ENCODE assay signal across 11 mouse cellular contexts in genomic region chr4:106161592-106161991, GRCm38 (mm10).
A peak's percentile ranks its signal among the peaks of the same experiment; 100 is the strongest.
DNase-seq lines count a peak whose midpoint lies in the region; TF ChIP-seq lines count a peak whose summit lies in the region.
"Had no signal": no experiment of that assay in that cellular context is flagged by ENCODE, and none has a peak within 500 bp of the region (broad histone marks: within the 10 kb centered on the region; RNA-seq: fewer than 3 reads in every experiment).

No protein-coding gene starts in this region.

- no peak for TF ChIP-seq POLR2A in kidney, adult 2 months (IDR thresholded peaks at IDR 0.05; ENCODE audit: low read depth, low read length)
- TF ChIP-seq POLR2A in thymus, adult 2 months (IDR thresholded peaks at IDR 0.05; ENCODE audit: control insufficient read depth, extremely low read depth, insufficient read depth, low read length, poor library complexity): no peak

- H3K27me3 ChIP-seq in kidney, adult 2 months (replicated peaks; ENCODE audit: control insufficient read depth, insufficient read depth, low read length): no peaks in the 10 kb centered on the region
- no peaks in the 10 kb centered on the region for H3K27me3 ChIP-seq in thymus, adult 2 months (ENCODE audit: control insufficient read depth, insufficient read depth, low read length)
- H3K27me3 ChIP-seq in splenic B cell, adult 2 months (ENCODE audit: control insufficient read depth, insufficient read depth, low read length, poor library complexity, severe bottlenecking): no peaks in the 10 kb centered on the region

- peak; percentile 56 for TF ChIP-seq CTCF in kidney, adult 2 months (conservative IDR thresholded peaks at IDR 0.05; ENCODE audit: insufficient read depth, insufficient read length, low read depth, low read length)
- TF ChIP-seq CTCF in thymus, adult 2 months (IDR thresholded peaks at IDR 0.05; ENCODE audit: borderline replicate concordance, control insufficient read depth, extremely low read depth, insufficient read depth, low read length, poor library complexity): no peak

- H3K4me3 ChIP-seq in kidney, adult 2 months (ENCODE audit: insufficient read depth, low read depth, low read length): no peak overlapping the region
- H3K4me3 ChIP-seq in thymus, adult 2 months (ENCODE audit: control insufficient read depth, insufficient read depth, low read length): no peak overlapping the region
- H3K4me3 ChIP-seq: myocyte had no signal

- WGBS in kidney, adult 2 months: 46% methylated on average over 2 of the region's 2 CpGs
- WGBS in thymus, adult 2 months: 46% methylated on average over 2 of the region's 2 CpGs

- intact Hi-C loops in left cerebral cortex, postnatal 14 days (cut with DNase I): no loop called here

- peaks cover 8% of the 10 kb centered on the region; the same call in 1 of the 2 replicates for H3K4me1 ChIP-seq in kidney, adult 2 months (ENCODE audit: control insufficient read depth, insufficient read depth, low read length)
- H3K4me1 ChIP-seq in thymus, adult 2 months (replicated peaks; ENCODE audit: control insufficient read depth, insufficient read depth, low read length): no peaks in the 10 kb centered on the region

- no peaks in the 10 kb centered on the region for H3K36me3 ChIP-seq in kidney, adult 2 months (ENCODE audit: control insufficient read depth, insufficient read depth, low read length)
- no peaks in the 10 kb centered on the region for H3K36me3 ChIP-seq in thymus, adult 2 months (ENCODE audit: control insufficient read depth, insufficient read depth, low read length)
- no peaks in the 10 kb centered on the region for H3K36me3 ChIP-seq in splenic B cell, adult 2 months (ENCODE audit: control insufficient read depth, insufficient read depth, low read length, poor library complexity, severe bottlenecking)

- DNase-seq in kidney, adult 2 months: peak; percentile 24
- DNase-seq in kidney, adult 18-20 months: no peak
- peak; percentile 1 for DNase-seq in thymus, postnatal 25 days
- DNase-seq in thymus, adult 2 months: no peak
- peak; percentile 37 for DNase-seq in embryo, embryonic 10.5 days (ENCODE audit: low spot score)
- peak; percentile 3 for DNase-seq in splenic B cell, adult 2 months (ENCODE audit: low read depth, low spot score)
- no peak for DNase-seq in right cerebral cortex, postnatal 36 days (ENCODE audit: low spot score in 2 of 2)
- no peak for DNase-seq in left cerebral cortex, postnatal 14 days (ENCODE audit: low spot score in 2 of 2)
- DNase-seq: heart, postnatal 36 days; lung, adult 2 months had no signal

- H3K27ac ChIP-seq in kidney, adult 2 months (ENCODE audit: insufficient read depth, low read depth, low read length): no peak overlapping the region
- no peak overlapping the region for H3K27ac ChIP-seq in thymus, adult 2 months (ENCODE audit: control insufficient read depth, insufficient read depth, low read length)

Comparison
In these comparisons a context has a peak if more than half of its experiments do, and no peak if none do; other contexts are left out.
1. DNase-seq: peak in kidney, adult 2 months (single experiment), thymus, postnatal 25 days (single experiment), embryo, embryonic 10.5 days (single experiment) and splenic B cell, adult 2 months (single experiment); none in kidney, adult 18-20 months (single experiment), thymus, adult 2 months (single experiment), right cerebral cortex, postnatal 36 days (0 of 2) and left cerebral cortex, postnatal 14 days (0 of 2).